Mouse (Mus musculus) kidney, embryonic 16.5 days (tissue): ENCODE data around the gene Sfrp4. TPM values are rescaled to one million over a fixed set of nuclear protein-coding genes. Genes with fewer than 3 reads are reported as not detected.

Experiments used
- ATAC-seq: fragments of 200-750 bp; cut with Nextera tagmentation; 2 replicates; pipeline ENCODE4 v1.8.0; 2017; ENCODE audit warnings: moderate TSS enrichment; ENCODE audit not compliant: low FRiP score, low TSS enrichment
- H3K27ac ChIP-seq: fragments of 300-500 bp; sonication (generic); 2 replicates; pipeline ENCODE4 v1.5.1; 2014; ENCODE audit warnings: low read length
- H3K27me3 ChIP-seq: fragments of 300-500 bp; sonication (generic); 2 replicates; pipeline ENCODE4 v1.6.1; 2014; ENCODE audit warnings: low read length, control low read depth, mixed read lengths; ENCODE audit not compliant: insufficient read depth
- H3K36me3 ChIP-seq: fragments of 300-500 bp; sonication (generic); 2 replicates; pipeline ENCODE4 v1.6.1; 2014; ENCODE audit warnings: low read length, control low read depth, mixed read lengths; ENCODE audit not compliant: insufficient read depth
- H3K4me1 ChIP-seq: fragments of 300-500 bp; sonication (generic); 2 replicates; pipeline ENCODE4 v1.6.1; 2014; ENCODE audit warnings: low read length, control low read depth, mixed read lengths; ENCODE audit not compliant: insufficient read depth
- H3K4me2 ChIP-seq: fragments of 300-500 bp; sonication (generic); replicated peaks from 2 replicates; pipeline ENCODE4 v1.6.1; 2014; ENCODE audit warnings: low read depth, low read length
- H3K4me3 ChIP-seq: fragments of 300-500 bp; sonication (generic); 2 replicates; pipeline ENCODE4 v1.5.1; 2014; ENCODE audit warnings: mild to moderate bottlenecking, low read length
- H3K9ac ChIP-seq: fragments of 300-500 bp; sonication (generic); replicated peaks from 2 replicates; pipeline ENCODE4 v1.6.1; 2014; ENCODE audit warnings: low read length
- H3K9me3 ChIP-seq: fragments of 300-500 bp; sonication (generic); 2 replicates; pipeline ENCODE4 v1.6.1; 2016; ENCODE audit warnings: low read length, control low read depth
- WGBS: fragments of 180-500 bp; shearing (Covaris S2); extraction: QIAGEN DNeasy Blood & Tissue Kit; methylation state at CpG from one replicate; pipeline ENCODE4 v1.1.7; 2014; 5-methylcytosine and 5-hydroxymethylcytosine counted together
- polyA plus RNA-seq: library from polyadenylated mRNA; unstranded; fragments of >200 nt; fragmentation: Nextera tagmentation; extraction: Ambion mirVana; gene quantifications from 2 replicates; pipeline ENCODE4 v1.2.1, GENCODE M21; 2015

Gene Sfrp4
- polyA plus RNA-seq, 1 experiment from 2014 or later = 2.2 TPM

- Histone ChIP-seq H3K4me3 (no peak overlapping the region), H3K4me2 (no peak overlapping the region), H3K4me1 (0 out of 2 replicates have a peak, but pooled peaks cover 7% of the 10 kb centered on the region), H3K9me3 (no peaks in the 10 kb centered on the region), H3K9ac (no peak overlapping the region), H3K36me3 (no peaks in the 10 kb centered on the region), H3K27me3 (peaks cover 12% of the 10 kb centered on the region), H3K27ac (no peak overlapping the region)
- no peak for ATAC-seq
- 50% methylated on average over 1 of the region's 1 CpGs for WGBS
Measured at GRCm38 (mm10) chr13:19626473-19626872, 3.6 kb downstream of the Sfrp4 start.

DNA sequence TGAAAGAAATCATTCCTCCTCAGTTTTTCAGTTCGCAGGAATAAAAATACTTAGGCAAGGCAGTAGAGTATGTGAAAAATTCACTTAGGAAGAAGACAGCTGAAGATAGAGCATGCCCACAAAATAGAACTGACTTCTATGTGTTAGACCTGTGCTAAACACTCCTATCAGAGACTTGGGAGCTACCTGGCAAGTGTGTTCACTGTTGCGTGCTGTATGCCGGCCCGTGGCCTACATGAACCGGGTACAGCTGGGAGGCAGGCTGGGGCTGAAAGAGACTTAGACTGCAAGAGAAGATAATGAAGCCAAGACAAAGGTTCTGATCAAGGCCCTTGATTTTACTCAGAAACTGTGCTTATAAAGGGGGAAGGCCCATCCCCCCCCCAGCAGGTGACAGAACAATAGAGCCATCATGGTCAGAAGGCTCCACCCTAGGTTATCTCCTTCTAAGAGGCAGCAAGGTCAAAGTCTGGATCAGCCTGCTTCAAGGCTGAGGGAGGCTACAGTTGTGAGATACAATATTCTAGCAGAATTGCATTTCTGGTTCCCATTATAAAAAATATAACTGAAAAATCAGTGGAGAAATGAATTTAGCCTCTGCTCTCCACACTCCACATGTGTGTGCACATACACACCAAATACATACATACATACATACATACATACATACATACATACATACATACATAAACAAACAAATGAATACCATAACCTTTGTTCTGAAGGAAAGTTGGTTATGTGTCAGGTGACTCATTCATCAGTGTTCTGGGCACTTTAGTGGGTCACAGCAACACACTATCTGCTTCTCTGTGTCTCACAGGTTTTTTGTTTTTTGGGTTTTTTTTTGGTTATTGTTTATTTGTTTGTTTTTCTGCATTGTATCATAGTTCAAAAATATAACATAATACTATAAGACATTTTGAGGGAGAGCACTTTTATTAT is 8.1 kb downstream of the Sfrp4 start:
- no peaks in the 10 kb centered on the region for H3K4me1 ChIP-seq
- no peak for ATAC-seq
- 90% methylated on average over 5 of the region's 5 CpGs for WGBS

DNA sequence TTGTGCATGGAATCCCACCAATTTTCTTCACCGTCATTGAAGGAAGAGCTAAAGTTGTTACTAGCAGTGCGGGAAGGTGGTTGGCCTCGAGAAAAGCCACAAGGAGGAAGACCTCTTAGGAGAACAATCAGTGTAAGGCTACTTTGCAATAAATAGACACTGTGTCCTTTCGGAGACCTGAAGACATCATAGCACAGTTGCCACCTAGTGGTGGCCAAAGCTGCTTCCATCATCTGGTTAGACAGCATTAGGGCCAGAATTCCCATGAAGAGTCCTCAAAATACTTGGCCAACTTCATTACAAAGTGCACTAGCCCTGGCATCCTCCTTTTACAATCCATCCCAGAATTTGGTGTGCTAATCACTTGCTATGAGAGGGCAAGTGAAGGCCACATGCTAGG is 13.2 kb downstream of the Sfrp4 start:
- 72% methylated on average over 4 of the region's 4 CpGs for WGBS
- Histone ChIP-seq H3K9me3 (no peaks in the 10 kb centered on the region), H3K9ac (no peak overlapping the region), H3K4me3 (no peak overlapping the region), H3K36me3 (no peaks in the 10 kb centered on the region), H3K4me1 (no peaks in the 10 kb centered on the region), H3K27me3 (no peaks in the 10 kb centered on the region), H3K27ac (no peak overlapping the region), H3K4me2 (no peak overlapping the region)
- ATAC-seq = no peak; the same call in 1 of the 2 replicates

More for the DNA sequence above, 8.1 kb downstream of the Sfrp4 start:
- Histone ChIP-seq H3K36me3 (no peaks in the 10 kb centered on the region), H3K9me3 (no peaks in the 10 kb centered on the region), H3K4me2 (no peak overlapping the region), H3K9ac (no peak overlapping the region), H3K27ac (no peak overlapping the region), H3K4me3 (no peak overlapping the region), H3K27me3 (no peaks in the 10 kb centered on the region)

DNA sequence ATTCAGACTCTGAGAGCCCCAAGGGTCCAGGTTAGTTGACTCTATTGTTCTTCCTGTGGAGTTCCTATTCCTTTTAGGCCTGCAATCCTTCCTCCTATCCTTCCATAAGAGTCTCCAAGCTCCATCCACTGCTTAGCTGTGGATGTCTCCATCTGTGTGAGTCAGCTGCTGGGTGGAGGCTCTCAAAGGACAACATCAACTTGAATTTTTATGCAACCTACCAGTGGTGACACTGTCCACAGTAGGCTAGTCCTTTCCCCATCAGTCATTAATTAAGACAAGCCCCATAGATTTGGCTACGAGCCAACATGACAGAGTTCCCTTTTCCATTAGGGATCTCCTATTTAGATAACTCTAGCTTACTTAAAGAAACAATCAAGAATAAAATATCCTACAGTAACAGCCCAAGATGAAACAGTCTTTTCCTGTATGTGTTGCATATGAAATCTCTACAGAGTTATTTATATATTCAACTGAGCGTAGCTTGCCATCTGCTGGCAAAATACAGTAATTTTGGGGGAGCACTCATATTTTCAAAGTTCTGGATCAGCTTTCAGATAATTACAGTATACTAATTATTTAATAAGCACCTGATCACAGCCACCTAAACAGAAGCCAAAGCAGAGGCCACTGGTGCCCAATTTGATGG is 17.4 kb downstream of the Sfrp4 start:
- Histone ChIP-seq H3K9me3 (no peaks in the 10 kb centered on the region), H3K9ac (no peak overlapping the region), H3K27ac (no peak overlapping the region), H3K36me3 (no peaks in the 10 kb centered on the region), H3K4me2 (no peak overlapping the region), H3K27me3 (no peaks in the 10 kb centered on the region), H3K4me3 (no peak overlapping the region), H3K4me1 (no peaks in the 10 kb centered on the region)
- WGBS = 82% methylated on average over 2 of the region's 2 CpGs
- ATAC-seq = no peak

- Histone ChIP-seq H3K27me3 (no peaks in the 10 kb centered on the region), H3K9me3 (no peaks in the 10 kb centered on the region), H3K4me3 (no peak overlapping the region), H3K4me2 (no peak overlapping the region), H3K27ac (no peak overlapping the region), H3K36me3 (no peaks in the 10 kb centered on the region), H3K9ac (no peak overlapping the region), H3K4me1 (no peaks in the 10 kb centered on the region)
- 54% methylated on average over 1 of the region's 1 CpGs for WGBS
- ATAC-seq = no peak
Measured at GRCm38 (mm10) chr13:19643519-19643918, 20.6 kb downstream of the Sfrp4 start.

DNA sequence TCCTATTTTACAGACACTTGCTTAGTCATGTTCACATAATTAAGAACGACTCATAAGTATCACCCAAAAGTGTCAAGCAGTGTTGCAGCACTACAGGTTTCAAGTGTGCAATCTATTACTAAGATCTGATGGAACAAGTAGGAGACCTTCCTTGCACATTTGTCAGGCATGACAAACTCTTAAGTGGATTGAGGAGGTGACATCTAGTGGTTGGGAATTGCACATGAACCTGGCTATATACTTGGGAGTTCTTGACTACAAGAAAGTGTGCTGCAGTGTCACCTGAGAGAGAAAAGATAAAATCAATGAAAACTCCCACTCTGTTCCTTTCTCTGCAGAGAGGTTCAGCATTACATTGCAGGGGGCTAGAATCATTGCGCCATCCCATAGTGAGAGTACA is 21.3 kb downstream of the Sfrp4 start:
- Histone ChIP-seq H3K36me3 (no peaks in the 10 kb centered on the region), H3K4me2 (no peak overlapping the region), H3K27ac (no peak overlapping the region), H3K9ac (no peak overlapping the region), H3K9me3 (no peaks in the 10 kb centered on the region), H3K27me3 (no peaks in the 10 kb centered on the region), H3K4me1 (no peaks in the 10 kb centered on the region), H3K4me3 (no peak overlapping the region)
- no peak for ATAC-seq
- WGBS = 79% methylated on average over 2 of the region's 2 CpGs

DNA sequence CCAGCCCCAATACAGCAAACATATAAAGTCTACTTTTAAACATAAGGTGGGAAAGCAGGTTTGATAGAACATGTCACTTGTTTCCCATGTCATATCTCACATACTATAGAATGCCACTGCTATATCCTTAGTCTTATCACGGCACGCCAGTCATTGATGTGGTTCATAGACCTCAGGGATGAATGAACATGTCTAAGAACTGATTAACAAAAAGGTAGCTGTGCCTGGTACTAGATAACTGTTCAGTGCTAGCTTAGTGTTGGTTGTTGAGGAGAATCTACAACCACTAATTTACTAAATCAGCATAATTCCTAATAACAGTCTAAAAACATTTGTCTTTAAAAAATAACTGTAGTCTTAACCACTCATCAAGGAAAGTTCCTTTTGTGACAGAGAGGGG is 26.9 kb downstream of the Sfrp4 start:
- no peak overlapping the region for H3K9ac ChIP-seq
- no peak for ATAC-seq
- WGBS = 86% methylated on average over 2 of the region's 2 CpGs

GRCm38 (mm10) chr13:19652405-19652804 is 29.5 kb downstream of the Sfrp4 start:
- no peak for ATAC-seq
- no peaks in the 10 kb centered on the region for H3K36me3 ChIP-seq

More for the DNA sequence above, 26.9 kb downstream of the Sfrp4 start:
- Histone ChIP-seq H3K27ac (no peak overlapping the region), H3K4me3 (no peak overlapping the region), H3K4me2 (no peak overlapping the region), H3K4me1 (no peaks in the 10 kb centered on the region), H3K9me3 (no peaks in the 10 kb centered on the region), H3K36me3 (no peaks in the 10 kb centered on the region), H3K27me3 (no peaks in the 10 kb centered on the region)

DNA sequence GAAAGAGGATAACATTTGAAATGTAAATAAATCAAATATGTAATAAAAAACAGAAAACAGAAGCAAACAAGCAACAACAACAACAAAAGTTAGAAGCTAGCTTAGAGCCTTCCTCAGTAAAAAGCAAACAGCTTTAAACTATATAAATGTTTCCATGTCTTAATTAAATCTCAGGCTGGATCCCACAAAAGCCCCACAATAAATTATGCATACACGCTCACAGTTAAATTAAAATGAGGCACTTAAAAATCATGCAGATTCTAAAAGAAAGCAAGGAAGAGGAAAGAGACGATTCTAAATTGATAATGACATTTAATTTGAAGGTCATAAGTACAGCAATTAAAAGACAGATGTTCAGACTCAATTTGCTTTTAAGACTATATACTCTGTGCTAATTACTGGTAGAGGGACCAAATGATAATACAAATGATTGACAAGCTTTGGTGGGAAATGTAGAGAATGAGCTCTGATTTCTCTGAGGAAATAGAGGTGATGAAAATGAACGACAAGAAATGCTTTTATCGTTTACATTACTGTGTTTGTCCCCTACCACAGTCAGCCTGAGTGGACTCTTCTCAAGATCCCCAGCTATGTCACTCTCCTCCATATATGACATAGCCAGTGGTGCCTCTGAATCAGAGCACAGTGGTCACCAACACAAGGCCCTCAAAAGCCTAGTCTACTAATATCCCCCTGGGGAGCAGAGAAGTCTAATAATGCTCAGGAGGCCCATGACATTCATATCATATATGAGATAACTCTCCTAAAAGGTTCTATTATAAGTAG is 45.6 kb downstream of the Sfrp4 start:
- Histone ChIP-seq H3K9me3 (no peaks in the 10 kb centered on the region), H3K36me3 (no peaks in the 10 kb centered on the region), H3K27me3 (no peaks in the 10 kb centered on the region), H3K27ac (no peak overlapping the region), H3K9ac (no peak overlapping the region), H3K4me3 (no peak overlapping the region), H3K4me2 (no peak overlapping the region), H3K4me1 (no peaks in the 10 kb centered on the region)
- WGBS = 73% methylated on average over 4 of the region's 4 CpGs
- ATAC-seq = no peak

More at GRCm38 (mm10) chr13:19652405-19652804, 29.5 kb downstream of the Sfrp4 start:
- 83% methylated on average over 2 of the region's 2 CpGs for WGBS
- no peak overlapping the region for H3K4me2 ChIP-seq
- no peak overlapping the region for H3K27ac ChIP-seq
- no peak overlapping the region for H3K9ac ChIP-seq
- no peak overlapping the region for H3K4me3 ChIP-seq
- H3K9me3 ChIP-seq = no peaks in the 10 kb centered on the region
- H3K27me3 ChIP-seq = no peaks in the 10 kb centered on the region
- no peaks in the 10 kb centered on the region for H3K4me1 ChIP-seq
